Mouse (Mus musculus) forebrain, embryonic 16.5 days (tissue): Measurements from ENCODE around the gene Cenpe. TPM values are rescaled to one million over a fixed set of nuclear protein-coding genes. Genes with fewer than 3 reads are reported as not detected.
"Not testable (repeated sequence)": the region's sequence is repeated elsewhere in the genome, so short reads cannot be mapped to it uniquely, and the experiment has no call there.

Experiments
- ATAC-seq: fragments of 200-750 bp; cut with Nextera tagmentation; 2 replicates; pipeline ENCODE4 v1.8.0; 2017; ENCODE audit warnings: mild to moderate bottlenecking, moderate library complexity
- H3K27ac ChIP-seq: fragments of 300-500 bp; sonication (generic); 2 replicates; pipeline ENCODE4 v1.5.1; 2014; ENCODE audit warnings: low read length, control low read depth
- H3K27me3 ChIP-seq: fragments of 300-500 bp; sonication (generic); replicated peaks from 2 replicates; pipeline ENCODE4 v1.6.1; 2014; ENCODE audit warnings: low read length; ENCODE audit not compliant: control insufficient read depth, insufficient read depth
- H3K36me3 ChIP-seq: fragments of 300-500 bp; sonication (generic); 2 replicates; pipeline ENCODE4 v1.6.1; 2014; ENCODE audit not compliant: control insufficient read depth, insufficient read depth
- H3K4me1 ChIP-seq: fragments of 300-500 bp; sonication (generic); replicated peaks from 2 replicates; pipeline ENCODE4 v1.6.1; 2014; ENCODE audit warnings: low read length; ENCODE audit not compliant: control insufficient read depth, insufficient read depth
- H3K4me2 ChIP-seq: fragments of 300-500 bp; sonication (generic); 2 replicates; pipeline ENCODE4 v1.6.1; 2014; ENCODE audit warnings: mild to moderate bottlenecking, low read length, control low read depth
- H3K4me3 ChIP-seq: fragments of 300-500 bp; sonication (generic); replicated peaks from 2 replicates; pipeline ENCODE4 v1.5.1; 2014; ENCODE audit warnings: mild to moderate bottlenecking, low read length, control low read depth
- H3K9ac ChIP-seq: fragments of 300-500 bp; sonication (generic); replicated peaks from 2 replicates; pipeline ENCODE4 v1.6.1; 2014; ENCODE audit warnings: low read depth, low read length, control low read depth
- H3K9me3 ChIP-seq: fragments of 300-500 bp; sonication (generic); 2 replicates; pipeline ENCODE4 v1.6.1; 2016; ENCODE audit warnings: low read length; ENCODE audit not compliant: control insufficient read depth
- WGBS: fragments of 180-500 bp; shearing (Covaris S2); extraction: QIAGEN DNeasy Blood & Tissue Kit; methylation state at CpG from one replicate; pipeline ENCODE4 v1.1.7; 2014; 5-methylcytosine and 5-hydroxymethylcytosine counted together
- polyA plus RNA-seq: library from polyadenylated mRNA; unstranded; fragments of >200 nt; fragmentation: Nextera tagmentation; extraction: Ambion mirVana; gene quantifications from 2 replicates; pipeline ENCODE4 v1.2.1, GENCODE M21; 2015

Gene Cenpe
- 10.5 and 13.5 TPM in 2 replicates for polyA plus RNA-seq

DNA sequence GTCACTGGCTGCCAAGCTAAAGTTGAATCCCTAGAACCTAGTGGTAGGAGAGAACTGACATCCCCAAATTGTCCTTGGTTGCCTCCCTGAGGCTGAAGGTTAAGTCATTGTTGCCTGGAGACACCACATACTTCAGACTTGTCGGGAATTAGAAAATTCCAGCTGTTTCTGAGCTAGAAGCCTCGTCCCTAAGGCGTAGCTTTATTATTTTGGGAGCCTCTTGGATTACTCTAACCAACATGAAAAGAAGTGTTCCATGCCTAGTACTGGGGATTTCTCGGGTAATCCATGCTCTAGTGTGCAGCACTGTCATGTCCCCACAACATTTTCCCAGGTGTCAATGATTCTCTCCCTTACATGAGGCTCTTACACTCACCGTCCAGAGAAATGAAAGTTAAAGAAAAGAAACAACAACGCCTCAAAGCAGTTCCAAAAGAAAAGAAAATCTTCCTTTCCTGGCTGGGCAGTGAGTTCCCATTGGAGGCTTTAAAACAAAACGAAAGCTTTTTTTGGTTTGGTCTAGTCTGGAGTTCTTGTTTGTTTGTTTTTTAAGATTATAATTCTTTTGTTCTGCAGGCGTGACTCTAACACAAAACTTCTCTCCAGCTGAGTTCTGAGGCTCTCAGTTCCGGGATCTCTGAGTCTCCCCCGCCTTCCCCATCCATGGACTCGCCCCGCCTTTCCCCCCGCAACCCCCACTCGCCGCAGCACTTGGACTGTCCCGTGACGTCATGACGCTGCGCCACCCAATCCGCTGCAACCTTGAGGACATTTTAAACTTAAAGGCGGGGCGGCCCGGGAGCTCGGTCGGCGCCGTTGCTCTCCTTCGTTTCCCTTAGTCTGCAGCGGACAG, at the start of gene Cenpe:
Gene Cenpe (plus strand): TSS at position 733 of the 853 bp plus-strand sequence.
- Histone ChIP-seq H3K27ac (no peak within 1 kb of the TSS), H3K9ac (peak within 1 kb of the TSS; percentile 58), H3K4me2 (peak within 1 kb of the TSS; percentile 55), H3K36me3 (0 out of 2 replicates have a peak, but pooled peaks cover 3% of the 10 kb centered on the region), H3K4me1 (peaks cover 15% of the 10 kb centered on the region), H3K9me3 (no peaks in the 10 kb centered on the region), H3K4me3 (peak within 1 kb of the TSS; percentile 71), H3K27me3 (no peaks in the 10 kb centered on the region)
- WGBS: 4% methylated on average over 29 of the region's 29 CpGs
- peak; percentile 97 for ATAC-seq

DNA sequence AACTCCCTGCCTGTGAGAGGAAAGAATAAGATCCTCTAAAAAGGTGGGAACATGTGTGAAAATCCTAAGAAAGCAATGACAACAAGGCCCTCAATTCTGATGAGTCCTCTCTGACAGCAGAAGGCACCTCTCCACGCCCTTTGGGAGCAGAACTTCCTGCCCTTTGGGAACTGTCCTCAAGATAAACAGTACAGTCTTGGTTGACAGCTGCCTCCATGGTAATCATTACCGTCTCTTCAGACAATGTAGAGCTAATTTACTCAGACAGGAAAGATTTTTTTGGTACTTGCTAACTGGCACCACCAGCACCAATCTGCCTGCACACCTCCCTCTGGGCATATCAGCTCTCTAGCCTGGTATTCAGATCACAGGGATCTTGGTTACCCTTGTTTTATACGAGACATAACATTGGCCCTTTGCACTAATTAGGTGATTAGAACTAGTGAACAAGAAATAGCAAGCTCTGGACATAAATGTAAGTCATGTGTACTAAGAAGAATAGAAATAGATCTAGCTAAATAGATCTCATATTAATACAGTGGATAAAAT, 40.4 kb upstream of the Cenpe start:
- Histone ChIP-seq H3K4me2 (no peak overlapping the region), H3K27me3 (no peaks in the 10 kb centered on the region), H3K9ac (no peak overlapping the region), H3K27ac (no peak overlapping the region), H3K9me3 (no peaks in the 10 kb centered on the region), H3K36me3 (no peaks in the 10 kb centered on the region), H3K4me1 (no peaks in the 10 kb centered on the region), H3K4me3 (no peak overlapping the region)
- WGBS: 44% methylated on average over 3 of the region's 3 CpGs
- ATAC-seq: no peak

DNA sequence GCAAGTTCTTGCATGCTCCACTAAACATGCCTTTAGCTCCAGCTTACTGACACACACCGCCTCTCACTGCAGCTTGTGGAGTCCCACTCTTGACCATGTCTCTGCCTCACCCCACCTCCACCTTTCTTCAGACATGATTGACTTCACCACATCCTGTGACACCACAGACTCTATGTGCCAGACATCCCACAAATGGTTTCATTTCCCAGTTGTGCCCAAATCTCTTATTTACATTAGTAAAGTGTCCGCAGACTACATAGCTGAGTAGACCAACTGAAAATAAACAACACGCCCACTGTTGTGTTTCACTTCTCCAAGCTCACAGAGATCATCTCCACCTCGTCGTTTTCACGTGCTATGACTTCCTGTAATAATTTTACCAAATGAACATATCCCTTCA, 20.5 kb upstream of the Cenpe start:
- H3K4me3 ChIP-seq: no peak overlapping the region
- H3K36me3 ChIP-seq: no peaks in the 10 kb centered on the region
- H3K4me1 ChIP-seq: no peaks in the 10 kb centered on the region
- H3K9me3 ChIP-seq: no peaks in the 10 kb centered on the region
- no peak overlapping the region for H3K4me2 ChIP-seq
- H3K27ac ChIP-seq: no peak overlapping the region
- H3K27me3 ChIP-seq: no peaks in the 10 kb centered on the region
- ATAC-seq: no peak
- no peak overlapping the region for H3K9ac ChIP-seq
- WGBS: 79% methylated on average over 6 of the region's 6 CpGs

DNA sequence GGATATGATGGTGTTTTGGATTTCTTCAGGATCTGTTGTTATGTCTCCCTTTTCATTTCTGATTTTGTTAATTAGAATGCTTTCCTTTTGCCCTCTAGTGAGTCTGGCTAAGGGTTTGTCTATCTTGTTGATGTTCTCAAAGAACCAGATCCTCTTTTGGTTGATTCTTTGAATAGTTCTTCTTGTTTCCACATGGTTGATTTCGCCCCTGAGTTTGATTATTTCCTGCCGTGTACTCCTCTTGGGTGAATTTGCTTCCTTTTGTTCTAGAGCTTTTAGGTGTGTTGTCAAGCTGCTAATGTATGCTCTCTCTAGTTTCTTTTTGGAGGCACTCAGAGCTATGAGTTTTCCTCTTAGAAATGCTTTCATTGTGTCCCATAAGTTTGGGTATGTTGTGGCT, 14.3 kb upstream of the Cenpe start:
- not testable (repeated sequence) for H3K27me3 ChIP-seq, ATAC-seq, H3K4me2 ChIP-seq, H3K27ac ChIP-seq, H3K4me1 ChIP-seq, H3K9me3 ChIP-seq, H3K36me3 ChIP-seq, H3K9ac ChIP-seq, H3K4me3 ChIP-seq
- 61% methylated on average over 2 of the region's 2 CpGs for WGBS

DNA sequence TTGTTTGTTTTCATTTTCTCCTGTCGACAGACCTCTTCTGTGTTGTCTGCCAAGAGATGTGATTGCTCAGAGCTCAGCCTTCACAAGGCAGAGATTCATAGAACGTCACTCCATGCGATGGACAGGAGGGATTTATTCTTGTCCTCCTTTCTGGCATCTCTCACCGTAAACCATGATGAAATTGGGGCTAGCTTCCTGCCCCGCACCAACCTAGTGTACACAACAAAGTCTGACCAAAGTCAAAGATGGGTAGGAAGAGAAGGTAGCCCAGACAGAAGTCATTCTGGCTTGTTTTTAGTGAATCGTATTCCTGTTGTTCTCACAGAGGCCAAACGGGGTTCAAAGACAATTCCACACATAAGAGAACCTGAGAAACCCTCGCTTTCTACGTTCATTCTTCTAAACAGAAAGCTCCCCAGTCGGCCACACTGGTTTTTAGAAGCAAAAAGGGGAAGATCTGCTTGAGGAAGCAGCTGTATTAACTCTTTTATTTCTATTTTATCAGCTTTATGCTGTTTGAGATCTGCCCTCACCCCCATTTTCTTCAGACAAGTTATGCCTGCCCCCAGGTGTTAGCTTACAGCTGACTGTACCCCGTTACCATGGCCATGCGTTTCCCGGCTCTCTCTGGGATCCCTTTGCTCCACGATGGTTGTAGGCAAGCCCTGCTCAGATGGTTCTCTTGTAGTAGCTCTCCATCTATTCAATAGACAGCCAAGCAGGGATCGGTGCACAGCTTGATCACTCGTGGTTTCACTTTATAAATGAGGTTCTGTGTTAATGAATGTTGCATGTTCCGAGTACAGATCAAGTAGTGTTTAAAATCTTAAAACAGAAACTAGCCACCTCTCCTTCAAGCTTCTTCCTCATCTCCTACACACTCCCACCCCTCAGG, 11.7 kb upstream of the Cenpe start:
- H3K9ac ChIP-seq: no peak overlapping the region
- no peak overlapping the region for H3K4me2 ChIP-seq
- no peaks in the 10 kb centered on the region for H3K9me3 ChIP-seq
- no peak overlapping the region for H3K27ac ChIP-seq
- no peak for ATAC-seq
- H3K36me3 ChIP-seq: no peaks in the 10 kb centered on the region
- no peaks in the 10 kb centered on the region for H3K4me1 ChIP-seq
- no peak overlapping the region for H3K4me3 ChIP-seq
- H3K27me3 ChIP-seq: no peaks in the 10 kb centered on the region
- WGBS: 86% methylated on average over 17 of the region's 17 CpGs

DNA sequence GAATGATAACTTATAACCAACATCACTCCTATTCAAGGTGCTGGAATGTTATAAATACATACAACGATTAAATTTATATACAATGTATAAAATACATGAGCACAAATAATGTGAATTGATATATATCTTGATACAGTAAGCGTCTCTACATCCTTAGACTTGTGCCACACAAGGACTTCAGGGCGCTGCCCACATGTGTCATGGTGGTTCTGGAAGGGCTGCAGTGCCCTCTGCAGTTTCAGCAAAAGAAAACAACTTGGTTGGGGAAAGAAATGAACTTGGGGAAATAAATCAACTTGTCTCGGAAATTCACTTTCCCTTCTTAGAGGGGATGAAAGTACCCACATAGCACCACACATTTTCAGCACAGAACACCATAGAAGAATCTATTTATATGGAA, 5.7 kb upstream of the Cenpe start:
- Histone ChIP-seq H3K27ac (no peak overlapping the region), H3K4me1 (0 out of 2 replicates have a peak, but pooled peaks cover under 1% of the 10 kb centered on the region), H3K4me2 (no peak overlapping the region), H3K4me3 (no peak overlapping the region), H3K36me3 (no peaks in the 10 kb centered on the region), H3K27me3 (no peaks in the 10 kb centered on the region), H3K9me3 (no peaks in the 10 kb centered on the region), H3K9ac (no peak overlapping the region)
- WGBS: 43% methylated on average over 4 of the region's 4 CpGs
- ATAC-seq: peak; percentile 75

DNA sequence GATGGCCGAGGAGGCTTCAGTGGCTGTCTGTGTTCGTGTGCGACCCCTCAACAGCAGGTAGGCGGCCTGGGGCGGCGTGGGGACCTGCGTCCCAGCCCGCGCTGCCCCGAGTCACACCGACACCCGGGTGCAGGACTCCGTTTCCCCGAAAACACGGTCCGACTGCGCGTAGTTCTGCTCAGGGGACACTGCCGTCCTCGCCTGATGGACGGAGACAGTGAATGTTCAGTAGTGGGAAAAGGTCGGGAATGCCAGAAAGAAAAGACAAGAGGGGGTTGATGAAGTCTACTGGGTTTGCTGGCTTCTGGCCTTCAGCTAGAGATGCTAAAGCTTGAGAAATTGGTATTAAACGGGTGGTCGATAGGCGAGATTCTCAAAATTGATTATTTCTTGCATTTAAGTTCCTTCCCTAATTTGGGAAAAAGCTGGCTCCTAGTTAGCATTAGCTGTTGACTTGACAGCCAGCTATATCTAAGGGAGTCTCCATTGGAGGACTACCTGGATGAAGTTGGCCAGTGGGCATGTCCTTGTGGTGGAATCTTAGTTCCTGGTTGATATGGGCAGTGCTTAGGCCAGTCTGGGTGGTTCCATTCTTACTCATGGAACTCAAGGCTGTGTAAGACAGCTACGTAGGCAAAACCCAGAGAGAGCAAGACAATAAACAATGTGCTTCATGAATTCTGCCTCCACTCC, 467 bp downstream of the Cenpe start:
- H3K9ac ChIP-seq: peak overlapping the region; percentile 58
- H3K4me2 ChIP-seq: peak overlapping the region; percentile 55
- 0 out of 2 replicates have a peak, but pooled peaks cover 6% of the 10 kb centered on the region for H3K36me3 ChIP-seq
- no peaks in the 10 kb centered on the region for H3K27me3 ChIP-seq
- no peak overlapping the region for H3K27ac ChIP-seq
- no peaks in the 10 kb centered on the region for H3K9me3 ChIP-seq
- ATAC-seq: no peak
- peaks cover 15% of the 10 kb centered on the region for H3K4me1 ChIP-seq
- WGBS: under 1% methylated on average over 26 of the region's 26 CpGs
- H3K4me3 ChIP-seq: peak overlapping the region; percentile 71

DNA sequence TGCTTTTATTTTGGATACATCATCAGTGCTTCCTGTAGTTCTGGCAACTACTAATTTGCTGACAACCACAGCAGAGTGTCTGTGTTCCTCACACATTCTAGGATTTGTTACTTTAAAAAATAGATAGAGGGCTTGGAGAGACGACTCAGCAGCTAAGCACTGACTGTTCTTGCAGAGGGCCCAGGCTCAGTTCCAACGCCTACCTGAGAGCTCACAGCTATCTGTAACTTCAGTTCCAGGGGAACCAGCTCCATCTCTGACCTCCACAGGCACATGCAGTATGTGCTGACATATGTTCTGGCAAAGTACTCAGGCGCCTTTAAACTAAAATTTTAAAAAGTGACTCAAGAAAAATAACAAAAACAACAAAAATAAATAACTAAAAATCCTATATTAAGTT, 19.7 kb downstream of the Cenpe start:
- 83% methylated on average over 3 of the region's 3 CpGs for WGBS
- Histone ChIP-seq H3K4me3 (no peak overlapping the region), H3K9ac (no peak overlapping the region), H3K4me1 (no peaks in the 10 kb centered on the region), H3K9me3 (no peaks in the 10 kb centered on the region), H3K27ac (no peak overlapping the region), H3K36me3 (peaks cover 7% of the 10 kb centered on the region), H3K27me3 (no peaks in the 10 kb centered on the region), H3K4me2 (no peak overlapping the region)
- ATAC-seq: no peak
